Mouse (Mus musculus) midbrain, embryonic 10.5 days (tissue): ENCODE results near the gene Ghrh. TPM values are rescaled to one million over a fixed set of nuclear protein-coding genes. Genes with fewer than 3 reads are reported as not detected.

Experiments
- DNase-seq: peaks from one replicate; pipeline ENCODE4 v3.0.0-alpha.2; 2017; ENCODE audit warnings: low spot score
- H3K27ac ChIP-seq: fragments of 300-500 bp; sonication (generic); replicated peaks from 2 replicates; pipeline ENCODE4 v1.5.1; 2016; ENCODE audit warnings: mild to moderate bottlenecking
- H3K27me3 ChIP-seq: fragments of 300-500 bp; sonication (generic); 2 replicates; pipeline ENCODE4 v1.6.1; 2016; ENCODE audit warnings: low read depth, mild to moderate bottlenecking; ENCODE audit not compliant: poor library complexity, severe bottlenecking
- H3K36me3 ChIP-seq: fragments of 300-500 bp; sonication (generic); 2 replicates; pipeline ENCODE4 v1.6.1; 2016; ENCODE audit warnings: mild to moderate bottlenecking, moderate library complexity
- H3K4me1 ChIP-seq: fragments of 300-500 bp; sonication (generic); 2 replicates; pipeline ENCODE4 v1.6.1; 2016
- H3K4me3 ChIP-seq: fragments of 300-500 bp; sonication (generic); 2 replicates; pipeline ENCODE4 v1.5.1; 2016; ENCODE audit warnings: mild to moderate bottlenecking, moderate library complexity
- H3K9me3 ChIP-seq: fragments of 300-500 bp; sonication (generic); replicated peaks from 2 replicates; pipeline ENCODE4 v1.6.1; 2016; ENCODE audit warnings: mild to moderate bottlenecking
- WGBS: fragments of 180-500 bp; shearing (Covaris S2); methylation state at CpG from one replicate; pipeline ENCODE4 v1.1.7; 2016; 5-methylcytosine and 5-hydroxymethylcytosine counted together
- polyA plus RNA-seq: library from polyadenylated mRNA; unstranded; fragments of >200 nt; fragmentation: Nextera tagmentation; extraction: Ambion mirVana; gene quantifications from 2 replicates; pipeline ENCODE4 v1.2.1, GENCODE M21; 2016

The Ghrh gene
- polyA plus RNA-seq, 1 experiment from 2014 or later, result 0.42 TPM

- peak; percentile 86 for DNase-seq
- H3K36me3 ChIP-seq, result no peaks in the 10 kb centered on the region
- 33% methylated on average over 11 of the region's 11 CpGs for WGBS
- H3K9me3 ChIP-seq, result no peaks in the 10 kb centered on the region
- H3K27ac ChIP-seq, result peak overlapping the region; percentile 91
- H3K4me3 ChIP-seq, result no peak overlapping the region
- H3K27me3 ChIP-seq, result no peaks in the 10 kb centered on the region
- peaks cover 52% of the 10 kb centered on the region for H3K4me1 ChIP-seq
Measured at GRCm38 (mm10) chr2:157341554-157342270, 5.6 kb downstream of the Ghrh start.

GRCm38 (mm10) chr2:157340221-157340741, 7.0 kb downstream of the Ghrh start:
- 33% methylated on average over 7 of the region's 7 CpGs for WGBS
- Histone ChIP-seq H3K4me3 (peak overlapping the region; percentile 4; the same call in 1 of the 2 replicates), H3K9me3 (no peaks in the 10 kb centered on the region)

GRCm38 (mm10) chr2:157339532-157339931, 7.8 kb downstream of the Ghrh start:
- H3K4me3 ChIP-seq, result no peak overlapping the region
- no peaks in the 10 kb centered on the region for H3K9me3 ChIP-seq
- no peak for DNase-seq
- H3K27ac ChIP-seq, result peak overlapping the region; percentile 91
- WGBS, result 76% methylated on average over 7 of the region's 7 CpGs
- peaks cover 67% of the 10 kb centered on the region for H3K4me1 ChIP-seq
- no peaks in the 10 kb centered on the region for H3K36me3 ChIP-seq
- H3K27me3 ChIP-seq, result no peaks in the 10 kb centered on the region

More at GRCm38 (mm10) chr2:157340221-157340741, 7.0 kb downstream of the Ghrh start:
- Histone ChIP-seq H3K4me1 (peaks cover 60% of the 10 kb centered on the region), H3K27me3 (no peaks in the 10 kb centered on the region), H3K27ac (peak overlapping the region; percentile 91), H3K36me3 (no peaks in the 10 kb centered on the region)
- DNase-seq, result peak; percentile 61

- WGBS, result 36% methylated on average over 5 of the region's 5 CpGs
- Histone ChIP-seq H3K4me3 (no peak overlapping the region), H3K27ac (peak overlapping the region; percentile 91), H3K27me3 (no peaks in the 10 kb centered on the region), H3K4me1 (peaks cover 69% of the 10 kb centered on the region), H3K9me3 (no peaks in the 10 kb centered on the region), H3K36me3 (no peaks in the 10 kb centered on the region)
- peak; percentile 79 for DNase-seq
Measured at GRCm38 (mm10) chr2:157338663-157339062, 8.6 kb downstream of the Ghrh start.

- H3K27me3 ChIP-seq, result no peaks in the 10 kb centered on the region
- H3K4me3 ChIP-seq, result no peak overlapping the region
- no peaks in the 10 kb centered on the region for H3K9me3 ChIP-seq
- peak overlapping the region; percentile 70 for H3K27ac ChIP-seq
- H3K36me3 ChIP-seq, result peaks cover 12% of the 10 kb centered on the region
- no peak for DNase-seq
- peaks cover 66% of the 10 kb centered on the region for H3K4me1 ChIP-seq
- WGBS, result 92% methylated on average over 5 of the region's 5 CpGs
Measured at GRCm38 (mm10) chr2:157332059-157332458, 15.2 kb downstream of the Ghrh start.

GRCm38 (mm10) chr2:157328570-157328969, 18.7 kb downstream of the Ghrh start:
- peak overlapping the region; percentile 83 for H3K27ac ChIP-seq
- no peaks in the 10 kb centered on the region for H3K27me3 ChIP-seq
- H3K4me3 ChIP-seq, result peak overlapping the region; percentile 25; the same call in 1 of the 2 replicates
- peak; percentile 75 for DNase-seq
- WGBS, result 10% methylated on average over 11 of the region's 11 CpGs
- H3K4me1 ChIP-seq, result peaks cover 49% of the 10 kb centered on the region
- no peaks in the 10 kb centered on the region for H3K9me3 ChIP-seq
- peaks cover 47% of the 10 kb centered on the region for H3K36me3 ChIP-seq

GRCm38 (mm10) chr2:157328106-157328505, 19.2 kb downstream of the Ghrh start:
- DNase-seq, result peak; percentile 43

GRCm38 (mm10) chr2:157325238-157325637, 22.1 kb downstream of the Ghrh start:
- Histone ChIP-seq H3K36me3 (peaks cover 81% of the 10 kb centered on the region), H3K4me3 (no peak overlapping the region), H3K27ac (no peak overlapping the region), H3K27me3 (no peaks in the 10 kb centered on the region), H3K9me3 (no peaks in the 10 kb centered on the region), H3K4me1 (peaks cover 33% of the 10 kb centered on the region)
- 90% methylated on average over 2 of the region's 2 CpGs for WGBS
- DNase-seq, result no peak

More at GRCm38 (mm10) chr2:157328106-157328505, 19.2 kb downstream of the Ghrh start:
- Histone ChIP-seq H3K4me1 (peaks cover 49% of the 10 kb centered on the region), H3K27me3 (no peaks in the 10 kb centered on the region), H3K36me3 (peaks cover 52% of the 10 kb centered on the region), H3K4me3 (peak overlapping the region; percentile 25; the same call in 1 of the 2 replicates), H3K9me3 (no peaks in the 10 kb centered on the region), H3K27ac (peak overlapping the region; percentile 83)
- 21% methylated on average over 5 of the region's 5 CpGs for WGBS

- WGBS, result 97% methylated on average over 5 of the region's 5 CpGs
- H3K4me3 ChIP-seq, result no peak overlapping the region
- peaks cover 4% of the 10 kb centered on the region for H3K4me1 ChIP-seq
- H3K27me3 ChIP-seq, result no peaks in the 10 kb centered on the region
- H3K9me3 ChIP-seq, result no peaks in the 10 kb centered on the region
- DNase-seq, result no peak
- peaks cover 100% of the 10 kb centered on the region for H3K36me3 ChIP-seq
- H3K27ac ChIP-seq, result no peak overlapping the region
Measured at GRCm38 (mm10) chr2:157322029-157322766, 25.1 kb downstream of the Ghrh start.

- Histone ChIP-seq H3K4me3 (no peak overlapping the region), H3K36me3 (peaks cover 100% of the 10 kb centered on the region), H3K4me1 (peaks cover 2% of the 10 kb centered on the region; the same call in 1 of the 2 replicates), H3K9me3 (no peaks in the 10 kb centered on the region), H3K27me3 (no peaks in the 10 kb centered on the region), H3K27ac (no peak overlapping the region)
- 46% methylated on average over 5 of the region's 5 CpGs for WGBS
- no peak for DNase-seq
Measured at GRCm38 (mm10) chr2:157320886-157321285, 26.4 kb downstream of the Ghrh start.

- H3K36me3 ChIP-seq, result peaks cover 100% of the 10 kb centered on the region
- no peaks in the 10 kb centered on the region for H3K27me3 ChIP-seq
- H3K27ac ChIP-seq, result no peak overlapping the region
- H3K9me3 ChIP-seq, result no peaks in the 10 kb centered on the region
- peaks cover 2% of the 10 kb centered on the region; the same call in 1 of the 2 replicates for H3K4me1 ChIP-seq
- H3K4me3 ChIP-seq, result no peak overlapping the region
- WGBS, result 90% methylated on average over 8 of the region's 8 CpGs
- no peak for DNase-seq
Measured at GRCm38 (mm10) chr2:157320135-157320534, 27.2 kb downstream of the Ghrh start.

GRCm38 (mm10) chr2:157317220-157317619, 30.1 kb downstream of the Ghrh start:
- WGBS, result 98% methylated on average over 6 of the region's 6 CpGs
- Histone ChIP-seq H3K27me3 (no peaks in the 10 kb centered on the region), H3K4me3 (no peak overlapping the region), H3K36me3 (peaks cover 100% of the 10 kb centered on the region), H3K9me3 (no peaks in the 10 kb centered on the region), H3K4me1 (peaks cover 7% of the 10 kb centered on the region; the same call in 1 of the 2 replicates), H3K27ac (no peak overlapping the region)
- DNase-seq, result no peak
